Mouse (Mus musculus) cortical plate, adult 2 months (tissue): ENCODE results near the gene Vmn1r21.

Experiments
- CTCF ChIP-seq: fragments of 200-500 bp; IDR thresholded peaks from 2 replicates; pipeline ENCODE4 v1.5.1; 2011; ENCODE audit warnings: mild to moderate bottlenecking, control low read depth, low read length; ENCODE audit not compliant: insufficient read depth; ENCODE audit errors: extremely low read depth
- POLR2A ChIP-seq: fragments of 200-500 bp; IDR thresholded peaks from 2 replicates; pipeline ENCODE4 v1.6.1; 2011; ENCODE audit warnings: mild to moderate bottlenecking, low read length, control low read depth; ENCODE audit not compliant: insufficient read depth; ENCODE audit errors: extremely low read depth

- no peak for TF ChIP-seq POLR2A
- TF ChIP-seq CTCF = no peak
Measured at GRCm38 (mm10) chr6:57795835-57796234, 54.3 kb downstream of the Vmn1r21 start.
